Mouse (Mus musculus): Measurements from ENCODE around the gene Fancl.

Gene Fancl

GRCm38 (mm10) chr11:26489761-26490466 is 104.0 kb downstream of the Fancl start:
- DNase-seq (ENCODE audit: low spot score): peak; percentile 34

DNA sequence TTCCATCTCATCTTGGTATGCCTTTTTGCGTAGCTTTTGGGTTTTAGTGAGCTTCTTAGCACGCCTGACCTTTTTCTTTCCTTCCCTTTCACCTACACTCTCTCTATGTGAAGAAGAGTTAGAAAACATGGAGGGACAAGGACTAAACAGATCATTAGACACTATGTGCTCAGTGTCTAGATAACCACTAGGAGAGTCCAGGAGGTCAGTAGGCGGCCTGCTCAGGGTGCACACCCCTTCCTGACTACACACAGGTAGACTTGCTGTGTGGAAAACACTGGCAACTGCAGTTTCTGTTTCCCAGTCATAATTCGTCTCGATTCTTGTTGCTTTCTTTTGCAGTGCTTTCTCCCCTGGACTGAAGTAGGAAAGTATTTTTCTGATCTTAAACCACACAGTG is 110.0 kb downstream of the Fancl start:
- DNase-seq (ENCODE audit: low spot score): no peak

DNA sequence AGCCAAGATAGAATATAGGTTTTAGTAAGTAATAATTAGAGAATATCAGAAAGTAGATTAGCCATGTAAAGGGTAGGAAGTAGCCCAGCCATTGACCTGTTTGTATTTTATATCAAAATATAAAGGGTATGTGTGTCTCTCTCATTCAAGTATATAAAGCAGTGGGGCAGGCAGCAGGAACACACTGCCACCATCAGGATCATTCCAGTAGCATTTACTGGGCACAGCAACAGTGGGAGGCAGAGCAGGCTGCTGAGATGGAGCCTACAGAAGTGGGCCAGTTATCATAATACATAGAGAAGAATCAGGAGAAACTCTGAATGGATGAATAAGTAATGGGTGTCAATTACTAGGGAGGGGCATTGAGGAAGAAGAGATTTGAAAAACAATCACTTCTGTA is 127.7 kb downstream of the Fancl start:
- DNase-seq (ENCODE audit: low spot score): no peak

DNA sequence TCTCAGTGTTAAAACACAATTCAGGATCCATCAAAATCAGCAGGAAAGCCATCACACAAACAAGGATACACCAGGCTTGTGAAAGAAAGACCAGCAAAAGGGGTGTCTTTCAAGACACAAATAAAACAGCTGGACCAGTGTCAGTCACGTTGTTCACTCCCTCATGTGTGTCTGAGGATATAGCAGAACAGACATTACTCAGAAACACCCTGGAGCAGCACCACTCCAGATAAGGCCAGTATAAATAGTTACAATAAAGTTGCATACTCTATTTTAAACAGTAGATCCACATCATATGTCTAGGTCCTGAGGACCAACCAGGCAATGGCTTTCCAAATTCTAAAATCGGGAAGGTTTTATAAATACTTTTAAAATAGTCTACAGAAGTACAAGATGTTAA is 130.2 kb downstream of the Fancl start:
- DNase-seq (ENCODE audit: low spot score): no peak

DNA sequence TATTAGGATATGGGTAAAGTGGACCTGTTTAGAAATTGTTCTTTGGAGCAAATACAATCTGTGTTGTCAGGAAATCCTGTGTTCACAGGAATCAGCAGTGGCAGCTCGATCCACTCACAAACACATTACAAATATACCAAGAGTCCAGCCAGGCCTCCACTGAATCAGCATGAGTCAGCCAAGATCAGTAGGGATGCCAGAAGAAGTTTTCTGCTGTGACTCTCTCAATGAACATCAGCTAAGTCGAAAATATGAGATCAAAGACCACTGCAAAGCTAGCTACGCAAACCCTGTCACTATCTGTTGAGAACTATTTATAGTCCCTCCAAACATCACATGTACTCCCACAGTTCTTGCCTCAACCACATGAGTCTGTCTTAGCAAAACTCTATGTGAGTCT is 133.1 kb downstream of the Fancl start:
- DNase-seq (ENCODE audit: low spot score): no peak

All from layer of hippocampus, adult 11-12 months (tissue).